Mouse (Mus musculus) layer of hippocampus, adult 18-20 months (tissue): ENCODE data around the gene Orm1. TPM values are rescaled to one million over a fixed set of nuclear protein-coding genes. Genes with fewer than 3 reads are reported as not detected.
A peak's percentile ranks its signal among the peaks of the same experiment; 100 is the strongest.

Source experiments
- DNase-seq, 2 experiments: peaks; one replicate each; pipeline ENCODE4 v3.0.0; 2022; ENCODE audit warnings: low spot score in 2 of 2
- long read RNA-seq: library from polyadenylated mRNA; stranded (forward); transcript quantifications from one replicate; pipeline ENCODE4 v2.0.0, GENCODE M21; 2021
- total RNA-seq, 2 experiments: library from RNA; stranded (reverse); gene quantifications; 2 replicates each; pipeline ENCODE4 v1.2.3; 2021

Gene Orm1
- total RNA-seq = not detected
- long read RNA-seq = 0 reads

- DNase-seq = no peak
Measured at GRCm38 (mm10) chr4:63344295-63344694, at the start of gene Orm1. Gene Orm1 (plus strand): TSS chr4:63344560.

GRCm38 (mm10) chr4:63295641-63296040 is 48.7 kb upstream of the Orm1 start:
- DNase-seq = peak in 1 of 2 experiments; percentile 42

DNA sequence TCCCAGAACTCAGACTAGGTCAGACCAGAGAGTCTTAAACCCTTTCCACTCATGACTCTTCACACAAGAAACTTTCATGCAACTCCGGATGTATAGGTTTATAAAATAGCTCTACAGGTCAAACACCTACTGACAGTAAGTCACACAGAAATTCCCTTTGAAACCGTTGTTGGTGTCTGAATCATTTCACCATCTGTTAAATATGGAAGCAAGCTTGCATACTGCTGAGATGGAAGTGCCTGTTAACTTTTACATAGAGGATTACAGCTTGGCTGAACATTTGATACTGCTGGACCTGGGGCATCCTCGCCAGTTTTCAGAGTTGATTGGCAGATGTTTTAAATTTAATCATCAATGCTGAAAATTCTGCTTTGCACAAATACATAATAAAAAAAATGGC is 48.1 kb upstream of the Orm1 start:
- DNase-seq = no peak

- DNase-seq = no peak
Measured at GRCm38 (mm10) chr4:63296876-63297275, 47.5 kb upstream of the Orm1 start.

GRCm38 (mm10) chr4:63298191-63298590 is 46.2 kb upstream of the Orm1 start:
- no peak for DNase-seq

DNA sequence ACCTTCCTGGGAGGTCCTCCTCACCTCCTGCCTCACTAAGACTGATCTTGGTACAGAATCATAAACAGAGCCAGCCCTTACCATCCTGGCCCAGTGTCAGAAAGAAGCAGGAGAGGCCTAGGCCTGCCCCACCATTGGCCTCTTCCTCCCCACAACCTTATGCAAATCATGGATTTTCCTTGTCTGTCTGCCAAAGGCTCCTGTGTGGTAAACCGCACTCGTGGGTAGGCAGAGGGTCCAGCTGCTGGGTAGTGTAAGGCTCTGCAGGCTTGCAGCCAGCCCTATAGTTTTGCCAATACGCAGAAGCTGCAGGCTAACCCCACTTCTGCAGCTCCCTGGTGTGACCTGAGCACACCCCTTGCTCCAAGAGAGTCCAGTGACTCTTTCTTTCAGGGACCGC is 41.7 kb upstream of the Orm1 start:
- DNase-seq = no peak

DNA sequence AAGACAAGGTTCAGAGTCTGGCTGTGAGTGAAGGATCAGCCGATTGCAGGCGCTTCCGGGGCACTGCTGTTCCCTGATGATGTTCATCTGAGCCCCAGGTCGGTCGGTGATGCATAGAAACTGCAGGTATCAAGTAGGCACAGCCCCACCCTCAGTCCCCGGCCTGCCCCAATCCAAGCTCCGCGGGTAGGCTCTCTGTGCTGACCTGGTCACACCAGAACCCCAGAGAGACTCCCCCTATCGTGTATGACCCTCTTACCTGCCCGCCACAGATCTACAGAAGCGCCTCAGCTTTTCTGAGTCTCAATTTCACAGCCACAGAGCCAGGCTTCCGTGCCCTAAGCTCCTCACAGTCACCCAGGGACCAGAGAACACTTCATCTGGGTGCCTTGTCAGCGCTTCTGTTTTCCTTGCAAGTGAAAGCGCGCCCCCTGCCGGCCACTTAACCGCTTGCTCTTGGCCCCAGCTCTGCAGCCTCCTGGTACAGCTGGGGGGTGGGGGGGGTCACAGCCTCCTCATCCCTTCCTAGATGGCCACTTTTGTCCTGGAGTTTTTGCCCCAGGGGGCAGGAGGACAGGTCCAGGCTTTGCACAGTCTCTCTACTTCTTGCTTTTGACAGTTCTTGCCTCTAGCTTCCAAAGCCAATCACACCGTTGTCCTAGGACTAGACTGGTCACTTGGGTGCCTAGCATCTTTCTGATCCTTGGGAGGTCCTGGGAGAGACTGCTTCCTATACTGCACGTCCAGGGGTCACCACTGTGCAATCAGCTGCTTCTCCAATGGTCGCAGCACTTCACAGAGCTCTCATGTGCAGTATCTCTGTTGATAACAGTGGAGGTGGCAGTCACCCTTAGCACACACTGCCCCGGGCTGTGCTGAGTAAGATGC is 36.9 kb upstream of the Orm1 start:
- peak; percentile 79 to 95 for DNase-seq

DNA sequence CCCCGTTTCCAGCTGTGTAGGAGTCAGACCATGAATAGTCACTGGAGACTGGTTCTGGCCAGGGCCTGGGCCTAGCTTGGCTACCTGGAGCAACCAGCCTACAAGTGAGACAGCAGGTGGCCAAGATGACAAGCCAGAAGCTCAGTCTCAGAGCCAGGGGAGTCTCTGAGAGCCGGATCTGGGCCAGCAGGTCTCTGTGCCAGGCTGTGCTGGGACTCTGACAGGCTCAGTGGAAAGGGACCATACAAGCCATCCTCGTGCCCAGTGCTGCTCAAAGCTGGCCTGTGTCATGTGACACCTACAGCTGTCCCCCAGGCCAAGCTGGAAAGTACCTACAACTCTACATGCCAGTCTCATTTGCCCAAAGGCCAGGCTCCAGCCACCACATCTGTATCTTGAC is 36.0 kb upstream of the Orm1 start:
- no peak for DNase-seq

GRCm38 (mm10) chr4:63310247-63310855 is 34.0 kb upstream of the Orm1 start:
- no peak for DNase-seq

- no peak for DNase-seq
Measured at GRCm38 (mm10) chr4:63311426-63311825, 32.9 kb upstream of the Orm1 start.

GRCm38 (mm10) chr4:63314063-63314462 is 30.3 kb upstream of the Orm1 start:
- DNase-seq = no peak

DNA sequence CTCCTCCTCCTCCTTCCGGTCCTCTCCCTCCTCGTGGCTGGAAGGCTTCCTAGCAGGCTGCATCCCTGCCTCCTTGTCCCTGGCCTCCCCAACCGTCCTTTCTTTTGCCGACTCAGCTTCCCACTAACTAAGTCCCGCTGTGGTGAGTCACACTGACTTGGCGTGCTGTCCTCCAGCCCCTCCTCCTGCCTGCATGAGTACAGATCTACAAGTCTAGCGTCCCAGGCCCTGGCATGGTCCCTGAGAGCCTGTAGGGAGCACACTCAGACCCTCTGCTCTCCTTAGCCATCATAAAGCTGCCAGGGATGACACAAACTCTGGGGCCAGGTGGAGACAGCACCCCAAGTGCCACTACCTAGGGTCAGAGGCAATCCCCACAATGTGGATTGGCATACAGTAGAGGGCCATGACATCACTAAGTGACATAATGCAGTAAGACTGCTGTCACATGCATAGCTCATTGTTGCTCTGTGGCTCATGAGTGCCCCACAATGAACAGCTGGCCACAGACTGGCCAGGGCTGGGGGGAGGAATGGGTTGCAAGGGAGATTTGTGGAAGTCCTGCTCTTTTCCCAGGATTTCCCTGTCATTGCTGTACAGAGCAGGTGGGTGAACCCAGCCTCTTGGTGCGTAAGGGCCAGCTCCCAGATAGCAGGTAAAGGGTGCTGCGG is 28.1 kb upstream of the Orm1 start:
- DNase-seq = no peak

- peak in 1 of 2 experiments; percentile 70 for DNase-seq
Measured at GRCm38 (mm10) chr4:63319566-63319965, 24.8 kb upstream of the Orm1 start.

GRCm38 (mm10) chr4:63323275-63323815 is 21.0 kb upstream of the Orm1 start:
- no peak for DNase-seq

DNA sequence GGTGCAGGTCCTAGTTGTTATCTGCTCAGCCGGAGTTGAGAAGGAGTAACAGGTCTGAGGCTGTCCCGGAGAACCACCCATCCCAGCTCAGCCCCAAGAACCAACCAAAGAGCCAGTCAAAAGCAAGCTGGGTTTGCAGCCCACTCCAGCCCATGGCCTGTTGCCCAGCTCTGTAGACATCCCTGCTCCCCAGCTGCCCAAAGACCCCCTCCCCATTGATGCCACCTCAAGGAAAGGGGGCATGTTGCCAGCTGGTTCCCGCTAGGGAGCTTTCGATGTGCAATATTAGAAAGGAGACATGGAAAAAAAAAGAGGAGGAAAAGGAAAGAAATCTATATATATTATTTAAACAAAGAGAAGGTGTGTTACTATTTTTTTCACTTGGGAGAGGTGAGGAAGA is 11.0 kb upstream of the Orm1 start:
- no peak for DNase-seq

DNA sequence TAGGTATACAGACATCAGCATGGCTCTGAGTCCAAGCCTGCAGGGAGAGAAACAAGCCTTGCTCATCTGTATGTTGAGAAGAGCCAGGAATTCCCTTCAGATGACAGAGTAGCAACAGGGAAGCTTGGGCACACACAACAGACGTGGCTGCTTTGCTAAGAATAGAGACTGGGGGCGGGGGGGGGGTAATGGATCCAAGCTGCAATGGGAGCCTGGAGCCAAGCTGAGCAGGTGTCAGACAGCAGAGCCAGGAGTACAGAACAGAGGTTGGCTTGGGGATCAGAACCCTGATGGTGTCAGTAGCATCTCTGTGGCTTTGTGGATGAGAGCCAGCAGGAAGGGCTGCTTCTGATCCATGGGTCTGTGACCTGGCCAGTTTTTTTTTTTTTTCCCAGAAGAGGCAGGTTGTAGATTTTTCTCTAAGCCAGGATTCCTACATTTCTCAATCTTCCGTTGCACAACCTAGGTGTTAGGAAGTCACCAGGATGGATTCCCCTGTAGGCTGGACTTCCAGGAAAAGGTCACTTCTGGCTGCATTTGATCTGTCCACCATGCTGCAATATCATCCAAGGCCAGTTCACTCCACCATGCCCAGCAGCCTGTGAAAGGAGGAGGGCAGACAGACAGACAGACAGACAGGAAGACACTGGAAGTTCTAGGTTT is 5.8 kb upstream of the Orm1 start:
- peak in 1 of 2 experiments; percentile 11 for DNase-seq

DNA sequence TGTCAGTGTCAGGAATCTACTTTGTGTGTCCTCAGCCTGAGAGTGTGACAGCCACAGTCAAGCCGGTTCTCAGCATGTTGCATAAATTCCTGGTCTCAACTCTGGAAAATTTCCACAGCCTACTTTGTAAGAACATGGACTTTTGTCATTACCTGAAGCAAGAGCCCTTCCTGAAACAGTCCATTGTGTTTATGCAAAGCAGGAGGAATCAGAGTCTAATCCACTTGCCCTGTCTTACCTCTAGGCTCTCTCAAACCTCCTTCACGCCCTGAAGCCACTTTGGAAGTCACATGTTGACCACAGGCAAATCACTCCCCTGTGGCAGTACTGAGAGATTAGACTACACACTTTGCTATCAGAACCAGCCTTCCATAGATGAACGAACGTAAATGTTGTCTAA is 1.9 kb upstream of the Orm1 start:
- DNase-seq = no peak

GRCm38 (mm10) chr4:63343608-63344007 is 752 bp upstream of the Orm1 start:
- DNase-seq = no peak

DNA sequence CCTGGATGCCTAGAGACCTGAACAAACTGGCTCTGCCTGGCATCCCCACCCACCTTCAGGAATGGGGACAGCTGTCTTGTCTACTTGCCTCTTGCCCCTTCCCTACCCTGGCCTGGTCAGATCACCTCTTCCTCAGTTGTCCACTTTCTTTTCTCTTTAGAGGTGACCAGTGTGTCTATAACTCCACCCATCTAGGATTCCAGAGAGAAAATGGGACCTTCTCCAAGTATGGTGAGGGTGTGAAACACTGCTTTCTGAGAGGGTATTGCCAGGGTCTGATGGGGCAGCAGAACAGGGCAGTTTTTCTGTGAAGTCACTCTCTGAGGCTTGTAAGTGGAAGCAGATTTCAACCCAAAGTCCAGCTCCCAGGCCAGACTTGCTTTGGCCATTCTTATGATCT is 901 bp downstream of the Orm1 start:
- no peak for DNase-seq

- DNase-seq = no peak
Measured at GRCm38 (mm10) chr4:63346659-63347058, 2.3 kb downstream of the Orm1 start.

GRCm38 (mm10) chr4:63348524-63348923 is 4.2 kb downstream of the Orm1 start:
- DNase-seq = no peak
